Mouse (Mus musculus): Measurements from ENCODE around the gene Hunk.

DNA sequence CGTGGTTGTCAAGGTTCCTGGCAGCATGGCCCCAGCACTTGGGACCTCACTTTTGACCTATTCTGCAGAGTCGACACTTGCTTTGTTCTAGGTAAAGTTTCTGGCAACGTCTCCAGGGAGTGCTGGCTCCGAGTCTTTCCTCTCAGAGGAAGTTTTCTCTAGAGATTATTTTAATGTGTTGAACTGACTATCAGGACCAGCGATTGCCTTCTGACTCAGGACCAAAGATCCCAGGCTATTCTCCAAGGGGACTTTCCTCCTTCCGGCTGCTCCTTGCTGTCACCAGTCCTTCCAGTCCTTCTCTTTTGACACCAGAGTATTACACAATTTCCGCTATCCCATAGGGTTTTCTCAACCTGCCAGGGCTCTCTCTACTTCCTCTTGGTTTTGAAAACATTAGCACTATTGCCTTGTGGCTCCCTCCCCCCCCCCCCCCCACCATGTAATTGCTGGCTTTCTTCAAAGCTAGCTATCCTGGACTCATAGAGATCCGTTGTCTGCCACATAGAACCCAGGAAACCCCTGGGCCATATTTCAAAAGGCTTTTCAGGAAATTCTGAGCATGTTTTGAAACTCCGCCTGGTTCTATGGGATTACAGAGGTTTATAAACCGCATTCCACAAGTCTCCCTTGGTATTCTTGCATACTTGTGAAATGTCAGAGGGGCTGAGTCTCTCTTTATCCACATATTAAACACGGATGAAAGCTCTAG is 73.2 kb downstream of the Hunk start:
- no peak for TF ChIP-seq MAX (IDR thresholded peaks at IDR 0.05)
- TF ChIP-seq CTCF (IDR thresholded peaks at IDR 0.05; ENCODE audit: control insufficient read depth, insufficient read depth, insufficient read length), result no peak
